Mouse (Mus musculus) erythroblast, embryonic 14.5 days (primary cell): ENCODE results near the gene Ptges3l.

Experiments used
- GATA1 ChIP-seq: IDR thresholded peaks from 2 replicates; pipeline ENCODE4 v1.6.1; 2012; ENCODE audit warnings: low read length, inconsistent platforms, mixed read lengths
- TAL1 ChIP-seq: IDR thresholded peaks from 3 replicates; pipeline ENCODE4 v1.6.1; 2012; ENCODE audit warnings: low read length, inconsistent platforms, mixed read lengths

- TF ChIP-seq TAL1 (no peak), GATA1 (no peak)
Measured at GRCm38 (mm10) chr11:101446319-101446718, 21.2 kb upstream of the Ptges3l start.
